Mouse (Mus musculus): Measurements from ENCODE around the gene 2310057N15Rik. TPM values are rescaled to one million over a fixed set of nuclear protein-coding genes. Genes with fewer than 3 reads are reported as not detected.

Gene 2310057N15Rik
- polyA plus RNA-seq, 1 experiment from 2014 or later: not detected

Other genes starting within 250 kb of the 2310057N15Rik start
- not detected in 2 replicates for gene Cldn8, start 211.0 kb downstream of the 2310057N15Rik start, polyA plus RNA-seq (2016; fragmentation: Nextera tagmentation; extraction: Ambion mirVana)
- not detected in 2 replicates for gene Krtap24-1, start 161.9 kb downstream of the 2310057N15Rik start, polyA plus RNA-seq (2016; fragmentation: Nextera tagmentation; extraction: Ambion mirVana)
- gene 2310079G19Rik, start 146.5 kb downstream of the 2310057N15Rik start, polyA plus RNA-seq (2016; fragmentation: Nextera tagmentation; extraction: Ambion mirVana): not detected in 2 replicates
- gene Krtap26-1, start 126.4 kb downstream of the 2310057N15Rik start, polyA plus RNA-seq (2016; fragmentation: Nextera tagmentation; extraction: Ambion mirVana): not detected in 2 replicates
- gene Krtap27-1, start 102.5 kb downstream of the 2310057N15Rik start, polyA plus RNA-seq (2016; fragmentation: Nextera tagmentation; extraction: Ambion mirVana): not detected in 2 replicates
- not detected in 2 replicates for gene 2310061N02Rik, start 66.2 kb downstream of the 2310057N15Rik start, polyA plus RNA-seq (2016; fragmentation: Nextera tagmentation; extraction: Ambion mirVana)
- gene Krtap13-1, start 45.3 kb downstream of the 2310057N15Rik start, polyA plus RNA-seq (2016; fragmentation: Nextera tagmentation; extraction: Ambion mirVana): not detected in 2 replicates
- gene Krtap13, start 22.6 kb downstream of the 2310057N15Rik start, polyA plus RNA-seq (2016; fragmentation: Nextera tagmentation; extraction: Ambion mirVana): not detected in 2 replicates
- gene 2310034C09Rik, start 15.4 kb downstream of the 2310057N15Rik start, polyA plus RNA-seq (2016; fragmentation: Nextera tagmentation; extraction: Ambion mirVana): not detected in 2 replicates
- gene Gm5965, start 3.7 kb upstream of the 2310057N15Rik start, polyA plus RNA-seq (2016; fragmentation: Nextera tagmentation; extraction: Ambion mirVana): not detected in 2 replicates
- gene Gm20741, start 38.0 kb upstream of the 2310057N15Rik start, polyA plus RNA-seq (2016; fragmentation: Nextera tagmentation; extraction: Ambion mirVana): not detected in 2 replicates
- gene Krtap15, start 46.0 kb upstream of the 2310057N15Rik start, polyA plus RNA-seq (2016; fragmentation: Nextera tagmentation; extraction: Ambion mirVana): not detected in 2 replicates
- not detected in 2 replicates for gene Krtap14, start 51.9 kb upstream of the 2310057N15Rik start, polyA plus RNA-seq (2016; fragmentation: Nextera tagmentation; extraction: Ambion mirVana)
- not detected in 2 replicates for gene Krtap19-1, start 95.2 kb upstream of the 2310057N15Rik start, polyA plus RNA-seq (2016; fragmentation: Nextera tagmentation; extraction: Ambion mirVana)
- gene Krtap19-2, start 100.1 kb upstream of the 2310057N15Rik start, polyA plus RNA-seq (2016; fragmentation: Nextera tagmentation; extraction: Ambion mirVana): not detected in 2 replicates
- gene Krtap19-3, start 103.8 kb upstream of the 2310057N15Rik start, polyA plus RNA-seq (2016; fragmentation: Nextera tagmentation; extraction: Ambion mirVana): not detected in 2 replicates
- gene Krtap19-4, start 110.9 kb upstream of the 2310057N15Rik start, polyA plus RNA-seq (2016; fragmentation: Nextera tagmentation; extraction: Ambion mirVana): not detected in 2 replicates
- gene Krtap19-5, start 122.3 kb upstream of the 2310057N15Rik start, polyA plus RNA-seq (2016; fragmentation: Nextera tagmentation; extraction: Ambion mirVana): not detected in 2 replicates
- not detected in 2 replicates for gene Krtap19-9b, start 158.1 kb upstream of the 2310057N15Rik start, polyA plus RNA-seq (2016; fragmentation: Nextera tagmentation; extraction: Ambion mirVana)
- not detected in 2 replicates for gene Krtap16-3, start 188.7 kb upstream of the 2310057N15Rik start, polyA plus RNA-seq (2016; fragmentation: Nextera tagmentation; extraction: Ambion mirVana)
- not detected in 2 replicates for gene Krtap22-2, start 236.6 kb upstream of the 2310057N15Rik start, polyA plus RNA-seq (2016; fragmentation: Nextera tagmentation; extraction: Ambion mirVana)
- gene Gm10229, start 241.1 kb upstream of the 2310057N15Rik start, polyA plus RNA-seq (2016; fragmentation: Nextera tagmentation; extraction: Ambion mirVana): not detected in 2 replicates

Measured in liver, embryonic 12.5 days (tissue).